Mouse (Mus musculus) testis, adult 2 months (tissue): ENCODE data around the gene Apba3. TPM values are rescaled to one million over a fixed set of nuclear protein-coding genes. Genes with fewer than 3 reads are reported as not detected.

Source experiments
- H3K27ac ChIP-seq: fragments of 200-500 bp; 2 replicates; pipeline ENCODE4 v1.5.1; 2012; ENCODE audit warnings: low read depth, low read length; ENCODE audit not compliant: control insufficient read depth, insufficient read depth
- H3K27me3 ChIP-seq: fragments of 200-500 bp; 2 replicates; pipeline ENCODE4 v1.6.1; 2012; ENCODE audit warnings: mild to moderate bottlenecking, low read length, moderate library complexity; ENCODE audit not compliant: control insufficient read depth, insufficient read depth
- H3K36me3 ChIP-seq: fragments of 200-500 bp; 2 replicates; pipeline ENCODE4 v1.6.1; 2012; ENCODE audit warnings: mild to moderate bottlenecking, low read length; ENCODE audit not compliant: control insufficient read depth, insufficient read depth
- H3K4me1 ChIP-seq: fragments of 200-500 bp; 2 replicates; pipeline ENCODE4 v1.6.1; 2012; ENCODE audit warnings: low read length; ENCODE audit not compliant: control insufficient read depth, insufficient read depth
- H3K4me3 ChIP-seq: fragments of 200-500 bp; 2 replicates; pipeline ENCODE4 v1.5.1; 2012; ENCODE audit warnings: low read depth, mild to moderate bottlenecking, low read length, moderate library complexity, mixed read lengths; ENCODE audit not compliant: control insufficient read depth
- CTCF ChIP-seq: fragments of 200-500 bp; IDR thresholded peaks from 2 replicates; pipeline ENCODE4 v1.5.1; 2012; ENCODE audit warnings: low read depth, mild to moderate bottlenecking, inconsistent platforms, low read length, moderate library complexity; ENCODE audit not compliant: control insufficient read depth, insufficient read depth, insufficient replicate concordance
- POLR2A ChIP-seq: fragments of 200-500 bp; IDR thresholded peaks from 2 replicates; pipeline ENCODE4 v1.6.1; 2012; ENCODE audit warnings: low read depth, mild to moderate bottlenecking, inconsistent platforms, low read length, moderate library complexity; ENCODE audit not compliant: control insufficient read depth
- polyA plus RNA-seq: library from polyadenylated mRNA; depleted of rRNA; stranded (reverse); fragments of >200 nt; gene quantifications from 2 replicates; pipeline ENCODE4 v1.2.3, GENCODE M21; 2012

The Apba3 gene
- polyA plus RNA-seq, 1 experiment: 53.5 TPM

GRCm38 (mm10) chr10:81286586-81286985, 19.8 kb downstream of the Apba3 start:
- Histone ChIP-seq H3K27ac (no peak overlapping the region), H3K36me3 (no peaks in the 10 kb centered on the region), H3K4me3 (no peak overlapping the region), H3K27me3 (no peaks in the 10 kb centered on the region), H3K4me1 (peaks cover 17% of the 10 kb centered on the region)
- no peak for TF ChIP-seq CTCF

DNA sequence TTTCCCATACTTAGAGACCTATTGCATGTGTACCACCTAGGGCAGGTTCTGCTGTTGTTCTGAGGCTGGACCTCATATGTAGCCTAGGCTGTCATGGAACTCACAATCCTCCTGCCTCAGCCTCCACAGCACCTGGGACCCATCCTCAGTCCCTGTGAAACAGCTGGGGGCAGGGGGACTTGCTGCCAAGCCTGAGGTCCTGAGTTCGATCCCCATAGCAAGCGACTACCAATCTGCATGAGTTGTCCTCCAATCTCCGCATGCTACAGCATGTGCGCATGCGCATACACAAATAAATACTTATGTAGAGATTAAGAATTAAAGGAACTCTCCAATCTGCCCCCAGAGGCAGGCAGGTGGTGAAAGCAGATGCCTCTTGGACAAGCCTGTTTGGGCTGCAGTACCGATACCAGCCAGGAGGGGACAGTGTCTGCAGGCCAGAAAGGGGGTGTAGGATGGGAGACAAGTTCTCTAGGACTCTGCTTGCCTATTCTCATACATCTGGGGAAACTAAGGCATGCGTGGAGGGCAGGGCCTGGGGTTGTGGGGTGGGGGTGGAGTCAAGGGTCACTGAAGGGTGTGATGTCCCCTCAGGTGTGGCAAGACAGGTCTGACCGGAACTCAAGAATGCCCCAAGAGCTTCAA, 20.9 kb downstream of the Apba3 start:
- no peak for TF ChIP-seq POLR2A
- TF ChIP-seq CTCF: peak; percentile 95
- Histone ChIP-seq H3K4me3 (no peak overlapping the region), H3K27me3 (no peaks in the 10 kb centered on the region), H3K36me3 (no peaks in the 10 kb centered on the region), H3K27ac (no peak overlapping the region), H3K4me1 (peaks cover 20% of the 10 kb centered on the region)

- H3K27me3 ChIP-seq: no peaks in the 10 kb centered on the region
These were observed 21.8 kb downstream of the Apba3 start for GRCm38 (mm10) chr10:81288601-81289000.

GRCm38 (mm10) chr10:81289278-81289677, 22.5 kb downstream of the Apba3 start:
- no peaks in the 10 kb centered on the region for H3K36me3 ChIP-seq
- no peak overlapping the region for H3K4me3 ChIP-seq
- H3K27me3 ChIP-seq: no peaks in the 10 kb centered on the region
- peaks cover 31% of the 10 kb centered on the region for H3K4me1 ChIP-seq
- no peak overlapping the region for H3K27ac ChIP-seq
- TF ChIP-seq CTCF: peak; percentile 88
- no peak for TF ChIP-seq POLR2A

More at GRCm38 (mm10) chr10:81288601-81289000, 21.8 kb downstream of the Apba3 start:
- Histone ChIP-seq H3K4me3 (no peak overlapping the region), H3K36me3 (no peaks in the 10 kb centered on the region), H3K4me1 (peaks cover 25% of the 10 kb centered on the region), H3K27ac (no peak overlapping the region)
- no peak for TF ChIP-seq POLR2A
- TF ChIP-seq CTCF: peak; percentile 51; the same call in 1 of the 2 replicates

DNA sequence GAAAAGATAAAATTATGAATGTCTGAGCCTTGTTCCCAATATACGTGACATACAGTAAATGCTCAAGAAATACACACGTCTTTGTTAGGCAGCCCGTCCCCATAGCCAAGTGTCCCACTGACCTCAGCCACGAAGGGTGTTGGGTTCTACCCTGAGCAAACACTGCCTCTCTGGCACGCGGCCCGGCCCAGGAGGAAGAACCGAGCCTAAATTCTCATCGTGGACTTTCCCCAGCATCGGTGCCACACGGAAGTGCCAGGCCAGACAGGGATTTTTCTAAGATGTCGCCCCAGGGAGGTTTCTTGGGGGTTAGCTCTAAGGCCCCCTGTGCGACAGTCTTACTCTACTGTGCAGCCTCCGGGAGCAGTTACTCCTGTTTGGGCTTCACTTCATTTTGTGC, 23.1 kb downstream of the Apba3 start:
- Histone ChIP-seq H3K27me3 (no peaks in the 10 kb centered on the region), H3K27ac (no peak overlapping the region), H3K4me1 (peaks cover 32% of the 10 kb centered on the region), H3K36me3 (no peaks in the 10 kb centered on the region), H3K4me3 (no peak overlapping the region)
- TF ChIP-seq CTCF (no peak), POLR2A (no peak)

DNA sequence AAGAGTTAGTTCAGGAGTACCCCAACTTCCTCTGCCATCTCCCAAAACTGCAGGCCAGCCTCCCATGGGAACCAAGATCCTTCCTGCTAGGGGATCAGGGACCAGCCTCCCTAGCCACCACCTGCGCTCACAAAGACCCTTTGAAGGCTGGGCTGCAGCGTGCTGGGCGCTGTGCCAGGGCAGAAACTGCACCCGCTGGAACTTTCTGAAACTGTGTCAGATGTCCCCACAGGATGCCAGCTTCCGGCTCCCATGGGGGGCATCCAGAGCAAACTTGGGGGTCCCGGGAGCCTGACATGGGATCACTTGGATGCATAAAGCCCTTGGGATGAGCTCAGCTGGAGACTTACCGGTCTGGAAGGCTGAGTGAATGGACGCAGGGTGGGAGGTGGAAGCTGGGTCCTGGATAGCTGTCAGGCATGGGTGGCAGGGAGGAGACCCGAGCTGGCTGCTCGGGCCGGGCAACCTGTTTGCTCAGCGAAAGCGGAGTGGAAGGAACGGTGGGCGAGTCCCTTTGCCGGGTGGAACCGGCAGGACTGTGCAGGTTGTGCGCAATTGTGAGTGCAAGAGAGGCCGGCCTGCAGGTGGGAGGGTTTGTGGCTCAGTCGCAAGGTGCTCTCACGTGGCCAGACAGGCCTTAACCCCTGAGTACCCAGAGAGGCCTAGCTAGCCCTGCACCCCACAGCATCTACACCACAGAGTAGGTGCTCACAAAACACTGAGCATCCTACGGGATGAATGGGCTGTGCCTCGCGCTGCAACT, 24.1 kb downstream of the Apba3 start:
- H3K27ac ChIP-seq: no peak overlapping the region

GRCm38 (mm10) chr10:81291511-81292104, 24.8 kb downstream of the Apba3 start, which contains the start of gene Tjp3:
Gene Tjp3 (minus strand): TSS chr10:81291581.
- Histone ChIP-seq H3K36me3 (no peaks in the 10 kb centered on the region), H3K27ac (no peak within 1 kb of the TSS), H3K4me1 (peaks cover 16% of the 10 kb centered on the region), H3K4me3 (peak within 1 kb of the TSS; percentile 90; the same call in 1 of the 2 replicates), H3K27me3 (no peaks in the 10 kb centered on the region)
- no peak for TF ChIP-seq POLR2A
- TF ChIP-seq CTCF: no peak

More for the DNA sequence above, 24.1 kb downstream of the Apba3 start:
- no peak for TF ChIP-seq CTCF
- TF ChIP-seq POLR2A: no peak
- Histone ChIP-seq H3K36me3 (no peaks in the 10 kb centered on the region), H3K4me3 (no peak overlapping the region), H3K4me1 (peaks cover 22% of the 10 kb centered on the region), H3K27me3 (no peaks in the 10 kb centered on the region)
